Mouse (Mus musculus) intestine, embryonic 16.5 days (tissue): Measurements from ENCODE around the gene Herpud2. TPM values are rescaled to one million over a fixed set of nuclear protein-coding genes. Genes with fewer than 3 reads are reported as not detected.

Experiments used
- ATAC-seq: fragments of 200-750 bp; cut with Nextera tagmentation; 2 replicates; pipeline ENCODE4 v1.8.0; 2017; ENCODE audit warnings: moderate TSS enrichment, moderate library complexity
- H3K27ac ChIP-seq: fragments of 300-500 bp; sonication (generic); 2 replicates; pipeline ENCODE4 v1.5.1; 2014; ENCODE audit warnings: mild to moderate bottlenecking, low read length
- H3K27me3 ChIP-seq: fragments of 300-500 bp; sonication (generic); replicated peaks from 2 replicates; pipeline ENCODE4 v1.6.1; 2014; ENCODE audit warnings: low read length, control low read depth, mixed read lengths; ENCODE audit not compliant: control insufficient read depth, insufficient read depth
- H3K36me3 ChIP-seq: fragments of 300-500 bp; sonication (generic); 2 replicates; pipeline ENCODE4 v1.6.1; 2014; ENCODE audit warnings: low read length, control low read depth; ENCODE audit not compliant: control insufficient read depth, insufficient read depth
- H3K4me1 ChIP-seq: fragments of 300-500 bp; sonication (generic); 2 replicates; pipeline ENCODE4 v1.6.1; 2014; ENCODE audit warnings: low read length, control low read depth, mixed read lengths; ENCODE audit not compliant: control insufficient read depth, insufficient read depth
- H3K4me2 ChIP-seq: fragments of 300-500 bp; sonication (generic); 2 replicates; pipeline ENCODE4 v1.6.1; 2014; ENCODE audit warnings: low read depth, low read length, control low read depth
- H3K4me3 ChIP-seq: fragments of 300-500 bp; sonication (generic); 2 replicates; pipeline ENCODE4 v1.5.1; 2014; ENCODE audit warnings: mild to moderate bottlenecking, low read length
- H3K9ac ChIP-seq: fragments of 300-500 bp; sonication (generic); 2 replicates; pipeline ENCODE4 v1.6.1; 2014; ENCODE audit warnings: low read depth, low read length
- H3K9me3 ChIP-seq: fragments of 300-500 bp; sonication (generic); 2 replicates; pipeline ENCODE4 v1.6.1; 2016; ENCODE audit warnings: low read length, control low read depth; ENCODE audit not compliant: control insufficient read depth
- WGBS: fragments of 180-500 bp; shearing (Covaris S2); extraction: QIAGEN DNeasy Blood & Tissue Kit; methylation state at CpG from one replicate; pipeline ENCODE4 v1.1.7; 2014; 5-methylcytosine and 5-hydroxymethylcytosine counted together
- polyA plus RNA-seq: library from polyadenylated mRNA; unstranded; fragments of >200 nt; fragmentation: Nextera tagmentation; extraction: Ambion mirVana; gene quantifications from 2 replicates; pipeline ENCODE4 v1.2.1, GENCODE M21; 2015

Gene Herpud2
- polyA plus RNA-seq: 17.6 and 20.6 TPM in 2 replicates

DNA sequence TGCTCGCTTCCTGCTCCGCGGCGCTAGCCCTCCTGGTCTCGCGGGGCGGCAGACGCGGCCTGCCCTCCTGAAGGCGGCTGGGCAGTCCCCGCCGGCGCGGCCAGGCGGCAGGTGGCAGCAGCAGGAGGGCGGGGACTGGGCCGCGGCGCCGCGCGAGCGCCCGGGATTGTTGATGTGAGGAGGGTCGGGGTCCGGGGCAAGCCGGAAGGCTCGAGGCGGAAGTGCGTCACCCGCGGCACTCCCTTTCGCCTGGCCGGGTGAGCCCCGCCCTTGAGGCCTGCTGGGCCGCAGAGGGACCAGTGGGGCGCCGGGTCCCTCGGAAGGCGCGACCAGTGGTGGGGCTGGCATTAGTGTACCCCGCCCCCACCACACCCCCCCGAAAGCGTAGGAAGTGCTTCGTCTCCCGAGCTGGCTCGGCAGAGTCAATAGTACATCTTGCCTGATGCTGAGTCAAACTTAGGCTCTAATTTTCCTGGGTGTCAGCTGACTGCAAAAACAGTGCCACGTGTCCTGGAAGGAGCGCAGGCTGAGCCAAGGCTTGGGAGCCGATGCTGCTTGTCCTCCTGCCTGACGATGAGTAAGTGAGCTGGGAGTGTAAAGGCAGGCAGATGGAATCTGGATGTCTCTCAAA lies at the start of gene Herpud2:
Gene Herpud2 (minus strand): TSS at position 210 of the 631 bp plus-strand sequence.
- WGBS: under 1% methylated on average over 50 of the region's 51 CpGs
- Histone ChIP-seq H3K27me3 (no peaks in the 10 kb centered on the region), H3K36me3 (no peaks in the 10 kb centered on the region), H3K9me3 (no peaks in the 10 kb centered on the region), H3K4me2 (peak within 1 kb of the TSS; percentile 84), H3K9ac (peak within 1 kb of the TSS; percentile 93), H3K4me3 (peak within 1 kb of the TSS; percentile 85), H3K27ac (peak within 1 kb of the TSS; percentile 100), H3K4me1 (peaks cover 12% of the 10 kb centered on the region)
- peak; percentile 99 for ATAC-seq

DNA sequence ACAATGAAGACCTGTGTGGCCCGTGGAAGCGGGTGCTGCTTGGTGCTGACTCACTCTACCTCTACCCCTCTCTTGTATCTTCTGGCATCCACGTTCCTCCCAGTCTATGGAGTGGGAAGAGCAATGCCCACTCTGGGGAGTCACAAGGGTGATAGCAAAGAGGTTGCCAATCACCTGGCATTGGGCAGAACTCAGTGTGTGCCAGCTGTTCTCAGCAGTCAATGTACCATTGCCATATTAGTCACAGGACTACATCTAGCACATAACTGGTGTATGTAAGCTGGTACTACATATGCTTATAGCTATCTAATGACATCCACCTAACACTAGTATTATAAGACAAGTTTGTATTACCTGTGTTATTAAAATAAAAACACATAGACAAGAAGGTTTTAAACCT lies 49.4 kb upstream of the Herpud2 start:
- no peak overlapping the region for H3K27ac ChIP-seq
- ATAC-seq: no peak
- 88% methylated on average over 3 of the region's 3 CpGs for WGBS
- H3K4me3 ChIP-seq: no peak overlapping the region
- H3K9ac ChIP-seq: no peak overlapping the region
- no peak overlapping the region for H3K4me2 ChIP-seq
- no peaks in the 10 kb centered on the region for H3K36me3 ChIP-seq
- no peaks in the 10 kb centered on the region for H3K27me3 ChIP-seq
- H3K9me3 ChIP-seq: no peaks in the 10 kb centered on the region
- H3K4me1 ChIP-seq: peaks cover 7% of the 10 kb centered on the region

DNA sequence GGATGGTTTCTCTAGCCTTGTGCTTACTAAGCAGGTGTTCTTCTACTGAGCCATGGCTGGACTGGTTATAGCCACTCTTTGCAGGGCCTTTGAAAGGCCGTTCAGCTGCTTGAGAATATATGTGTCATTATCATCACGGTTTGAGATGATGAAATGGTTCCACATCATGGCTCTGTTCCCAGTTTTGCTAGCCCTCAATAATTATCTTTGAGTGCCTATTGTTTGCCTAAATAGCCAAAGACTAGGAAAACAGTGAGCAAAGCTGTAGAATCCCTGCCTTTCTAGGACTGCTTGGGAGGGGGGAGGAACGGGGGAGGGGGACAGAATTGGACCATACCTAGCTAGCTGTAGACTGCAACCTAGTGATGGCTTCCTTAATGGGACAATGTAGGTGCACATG lies 48.5 kb upstream of the Herpud2 start:
- WGBS: 68% methylated on average over 3 of the region's 3 CpGs

GRCm38 (mm10) chr9:25196746-25197145 lies 45.1 kb upstream of the Herpud2 start:
- Histone ChIP-seq H3K27me3 (no peaks in the 10 kb centered on the region), H3K9ac (no peak overlapping the region), H3K4me1 (peaks cover 4% of the 10 kb centered on the region), H3K4me3 (no peak overlapping the region), H3K27ac (no peak overlapping the region), H3K9me3 (no peaks in the 10 kb centered on the region), H3K36me3 (no peaks in the 10 kb centered on the region), H3K4me2 (no peak overlapping the region)
- 83% methylated on average over 5 of the region's 5 CpGs for WGBS
- no peak for ATAC-seq

More for the DNA sequence above, 48.5 kb upstream of the Herpud2 start:
- no peak overlapping the region for H3K4me3 ChIP-seq
- peaks cover 7% of the 10 kb centered on the region for H3K4me1 ChIP-seq
- no peak overlapping the region for H3K4me2 ChIP-seq
- H3K36me3 ChIP-seq: no peaks in the 10 kb centered on the region
- no peak overlapping the region for H3K27ac ChIP-seq
- ATAC-seq: no peak
- no peaks in the 10 kb centered on the region for H3K27me3 ChIP-seq
- no peaks in the 10 kb centered on the region for H3K9me3 ChIP-seq
- no peak overlapping the region for H3K9ac ChIP-seq

DNA sequence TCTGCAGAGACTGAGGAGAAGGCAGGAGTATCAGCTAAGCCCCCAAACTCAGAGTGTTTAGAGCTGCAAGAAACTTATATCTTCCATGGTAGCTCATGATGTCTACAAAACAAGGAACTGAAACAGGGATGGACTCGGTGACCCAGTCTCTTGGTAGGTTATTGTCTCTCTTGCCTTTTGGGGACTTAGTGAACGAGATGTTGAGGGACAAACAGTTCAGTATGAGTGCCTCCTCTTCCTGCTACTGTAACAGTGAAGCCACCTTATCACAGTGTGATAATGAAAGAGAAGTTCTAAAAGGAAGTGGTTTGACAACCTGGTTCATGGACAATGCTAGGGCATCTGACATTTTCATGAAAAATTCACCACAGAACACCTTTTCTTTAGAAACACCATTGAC lies 40.0 kb upstream of the Herpud2 start:
- Histone ChIP-seq H3K4me3 (no peak overlapping the region), H3K4me2 (no peak overlapping the region), H3K27me3 (no peaks in the 10 kb centered on the region), H3K27ac (no peak overlapping the region), H3K36me3 (no peaks in the 10 kb centered on the region), H3K9ac (no peak overlapping the region), H3K4me1 (no peaks in the 10 kb centered on the region), H3K9me3 (no peaks in the 10 kb centered on the region)
- WGBS: 79% methylated on average over 2 of the region's 2 CpGs
- no peak for ATAC-seq

DNA sequence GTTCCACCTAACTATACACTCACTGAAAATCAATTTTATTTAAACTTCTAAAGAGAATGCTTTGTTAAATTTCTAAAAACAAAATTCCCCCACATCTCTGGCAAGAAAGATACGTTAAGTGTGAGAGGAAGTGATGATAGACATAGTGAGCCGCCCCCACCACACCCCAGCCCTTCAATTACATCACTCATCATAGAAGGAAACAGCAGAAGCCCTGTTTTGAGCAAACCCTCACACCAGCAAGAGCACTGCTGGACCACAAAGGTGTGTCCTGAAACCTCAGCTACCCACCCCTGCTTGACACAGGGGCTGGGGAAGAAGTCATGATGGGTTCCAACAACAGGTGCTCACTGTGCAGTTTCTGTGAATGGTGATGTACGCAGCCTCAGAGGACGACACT lies 34.9 kb upstream of the Herpud2 start:
- ATAC-seq: no peak
- Histone ChIP-seq H3K4me1 (no peaks in the 10 kb centered on the region), H3K9ac (no peak overlapping the region), H3K4me3 (no peak overlapping the region), H3K4me2 (no peak overlapping the region), H3K36me3 (no peaks in the 10 kb centered on the region), H3K27me3 (no peaks in the 10 kb centered on the region), H3K9me3 (no peaks in the 10 kb centered on the region), H3K27ac (no peak overlapping the region)
- WGBS: 84% methylated on average over 4 of the region's 4 CpGs

- WGBS: 66% methylated on average over 7 of the region's 7 CpGs
- H3K36me3 ChIP-seq: no peaks in the 10 kb centered on the region
These were observed 34.2 kb upstream of the Herpud2 start for GRCm38 (mm10) chr9:25185854-25186253.

DNA sequence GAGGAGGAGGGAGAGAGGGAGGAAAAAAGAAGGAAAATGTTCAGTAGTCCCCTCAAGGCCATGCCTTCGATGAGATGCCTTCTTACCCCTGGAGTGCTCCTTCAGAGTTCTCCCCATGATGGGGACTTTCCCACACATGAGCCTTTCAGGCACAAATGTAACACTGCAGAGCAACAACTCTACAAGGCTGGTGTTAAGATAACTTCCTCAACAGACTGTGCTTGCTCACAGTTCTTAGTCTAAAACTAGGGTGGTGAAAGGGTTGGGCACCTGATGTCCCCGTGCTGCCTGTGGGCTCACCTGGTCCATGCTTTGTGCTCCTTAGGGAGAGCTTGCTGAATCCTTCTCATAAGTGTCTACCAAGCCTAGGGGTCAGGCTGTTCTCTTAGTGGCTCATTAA lies 33.0 kb upstream of the Herpud2 start:
- Histone ChIP-seq H3K9me3 (no peaks in the 10 kb centered on the region), H3K27me3 (no peaks in the 10 kb centered on the region), H3K4me1 (no peaks in the 10 kb centered on the region), H3K27ac (no peak overlapping the region), H3K4me3 (no peak overlapping the region), H3K36me3 (no peaks in the 10 kb centered on the region), H3K9ac (no peak overlapping the region), H3K4me2 (no peak overlapping the region)
- WGBS: 90% methylated on average over 2 of the region's 2 CpGs
- no peak for ATAC-seq

More at GRCm38 (mm10) chr9:25185854-25186253, 34.2 kb upstream of the Herpud2 start:
- no peaks in the 10 kb centered on the region for H3K4me1 ChIP-seq
- ATAC-seq: no peak
- H3K9me3 ChIP-seq: no peaks in the 10 kb centered on the region
- no peak overlapping the region for H3K4me3 ChIP-seq
- H3K27me3 ChIP-seq: no peaks in the 10 kb centered on the region
- no peak overlapping the region for H3K4me2 ChIP-seq
- H3K27ac ChIP-seq: no peak overlapping the region
- no peak overlapping the region for H3K9ac ChIP-seq

DNA sequence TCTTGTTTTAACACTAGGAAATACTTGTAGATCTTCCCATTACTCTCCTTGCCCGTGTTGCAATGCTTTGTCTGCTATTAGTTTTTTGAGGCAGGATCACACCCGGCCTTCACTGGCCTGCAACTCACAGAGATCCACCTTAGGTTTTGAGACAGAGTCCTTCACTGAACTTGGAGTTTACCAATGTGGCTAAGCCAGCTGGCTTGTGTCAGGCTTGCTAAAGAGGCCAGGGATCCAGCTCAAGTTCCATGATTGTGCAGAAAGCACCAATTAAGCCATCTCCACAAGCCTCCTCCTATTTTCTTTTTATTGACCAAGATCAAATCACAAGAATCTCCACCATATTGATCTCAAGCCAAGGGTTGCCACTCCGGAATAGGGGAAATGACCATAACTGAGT lies 26.4 kb upstream of the Herpud2 start:
- no peak overlapping the region for H3K4me2 ChIP-seq
- ATAC-seq: no peak
- no peaks in the 10 kb centered on the region for H3K9me3 ChIP-seq
- WGBS: 85% methylated on average over 3 of the region's 3 CpGs
- H3K9ac ChIP-seq: no peak overlapping the region
- H3K4me1 ChIP-seq: peaks cover 10% of the 10 kb centered on the region
- H3K27ac ChIP-seq: no peak overlapping the region
- no peaks in the 10 kb centered on the region for H3K27me3 ChIP-seq
- H3K36me3 ChIP-seq: no peaks in the 10 kb centered on the region
- no peak overlapping the region for H3K4me3 ChIP-seq

- Histone ChIP-seq H3K4me3 (no peak overlapping the region), H3K4me1 (peaks cover 10% of the 10 kb centered on the region), H3K27me3 (no peaks in the 10 kb centered on the region), H3K36me3 (no peaks in the 10 kb centered on the region), H3K9ac (no peak overlapping the region), H3K9me3 (no peaks in the 10 kb centered on the region), H3K4me2 (no peak overlapping the region), H3K27ac (no peak overlapping the region)
- 86% methylated on average over 5 of the region's 5 CpGs for WGBS
- no peak for ATAC-seq
These were observed 25.6 kb upstream of the Herpud2 start for GRCm38 (mm10) chr9:25177201-25177600.
